Mouse (Mus musculus) thymus, postnatal 4 days (tissue): ENCODE measurements around the gene Ykt6.
A peak's percentile ranks its signal among the peaks of the same experiment; 100 is the strongest.

Experiments
- DNase-seq: peaks from one replicate; pipeline ENCODE4 v3.0.0; 2021

Gene Ykt6

DNA sequence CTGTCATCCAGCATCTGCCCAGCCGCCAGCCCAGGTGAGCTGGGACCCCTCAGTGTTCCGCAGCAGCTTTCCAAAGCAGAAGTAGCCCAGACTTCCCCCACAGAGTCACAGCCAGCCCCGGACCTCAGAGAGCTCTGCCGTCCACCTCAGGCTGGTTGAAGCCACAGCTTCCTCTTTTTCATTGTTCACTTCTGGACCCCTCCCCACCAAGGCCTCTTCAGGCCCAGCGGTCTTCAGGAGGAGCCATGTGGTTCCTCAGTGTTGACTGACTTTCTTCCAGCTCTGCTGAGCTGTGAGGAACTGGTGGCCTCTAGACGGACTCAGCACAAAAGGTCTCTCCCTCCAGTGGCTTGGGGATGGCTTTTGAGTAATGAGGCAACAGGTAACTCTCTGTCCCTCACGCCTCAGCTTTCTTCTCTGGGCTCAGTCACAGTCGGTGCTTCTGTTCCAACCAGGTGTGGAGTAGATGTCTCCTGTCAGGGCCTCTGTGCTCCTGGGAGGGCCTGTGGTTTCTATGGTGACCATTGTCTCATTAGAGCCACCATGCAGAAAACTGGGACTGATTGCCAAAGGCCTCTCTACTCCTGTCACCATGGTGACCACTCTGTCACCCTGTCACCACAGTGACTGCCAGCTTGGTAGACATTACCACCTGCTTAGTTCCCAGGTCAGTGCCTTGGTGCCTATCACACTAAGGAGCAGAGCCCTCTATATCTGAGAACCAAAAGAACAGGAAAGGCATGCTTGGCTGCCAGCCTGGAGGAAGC lies 5.7 kb upstream of the Ykt6 start, which contains the start of gene Gck:
Gck (minus strand) TSS at position 496 of the 767 bp plus-strand sequence.
- no peak for DNase-seq

DNA sequence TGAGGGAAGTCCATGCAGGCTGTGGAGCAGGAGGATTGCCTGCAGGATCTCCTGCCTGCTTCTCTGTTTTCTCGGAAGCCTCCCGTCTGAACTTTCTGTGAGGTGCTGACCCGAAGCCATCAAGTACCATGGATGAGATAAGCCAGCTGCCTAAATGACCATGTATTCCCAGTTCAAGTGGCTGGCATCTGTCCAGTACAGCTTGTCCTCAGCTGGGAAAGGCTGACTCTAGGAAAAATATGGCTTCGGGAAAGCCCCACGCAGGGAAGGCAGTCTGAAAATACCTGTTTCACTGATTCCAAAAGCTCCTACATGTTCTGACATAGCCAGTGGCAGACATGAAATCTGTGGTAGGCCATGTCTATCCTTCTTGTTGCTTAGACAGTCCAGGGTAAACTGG lies 3.0 kb upstream of the Ykt6 start:
- no peak for DNase-seq

DNA sequence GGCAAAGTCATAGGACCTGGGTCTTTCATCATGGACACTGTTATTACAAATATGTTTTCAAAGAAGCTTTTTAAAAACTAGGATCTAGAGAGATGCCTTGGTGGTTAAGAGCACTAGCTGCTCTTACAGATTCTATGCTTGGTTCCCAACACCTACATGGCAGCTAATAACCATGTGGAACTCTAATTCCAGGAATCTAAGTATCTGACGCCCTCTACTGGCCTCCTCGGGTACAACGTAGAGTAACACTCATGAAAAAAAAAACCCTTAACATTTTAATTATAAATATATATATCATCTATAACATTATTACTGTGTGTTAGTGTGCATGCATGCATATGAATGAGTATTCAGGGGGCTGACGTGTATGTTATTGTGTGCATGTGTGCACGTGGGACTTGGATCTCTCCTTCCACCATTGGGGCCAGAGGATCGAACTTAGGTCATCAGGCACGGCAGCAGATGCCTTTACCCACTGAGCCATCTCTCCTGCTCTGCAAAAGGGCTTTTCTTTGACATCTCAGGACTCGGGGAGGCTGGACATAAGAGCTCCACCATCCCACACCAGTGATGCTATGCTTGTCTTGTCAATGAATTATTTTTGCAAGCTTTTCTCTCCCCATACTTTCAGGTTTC lies 2.2 kb upstream of the Ykt6 start:
- peak; percentile 59 for DNase-seq

DNA sequence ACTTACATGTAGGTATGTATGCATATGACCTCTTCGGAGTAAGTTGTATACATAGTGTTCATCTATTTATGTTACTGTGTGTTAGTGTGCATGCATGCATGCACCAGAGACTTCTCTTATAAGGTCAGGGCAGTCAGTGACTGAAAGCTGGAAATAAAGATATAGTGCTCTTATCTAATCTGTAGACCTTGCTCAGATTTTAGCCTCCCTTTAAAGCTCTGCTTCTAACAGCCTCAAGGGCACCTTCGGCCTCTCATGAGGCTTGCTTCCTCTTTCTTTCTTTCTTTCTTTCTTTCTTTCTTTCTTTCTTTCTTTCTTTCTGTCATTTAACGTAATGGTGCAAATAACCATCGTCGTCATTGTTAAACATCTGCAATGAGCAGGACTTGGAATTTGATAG lies 1.1 kb upstream of the Ykt6 start:
- DNase-seq = no peak

DNA sequence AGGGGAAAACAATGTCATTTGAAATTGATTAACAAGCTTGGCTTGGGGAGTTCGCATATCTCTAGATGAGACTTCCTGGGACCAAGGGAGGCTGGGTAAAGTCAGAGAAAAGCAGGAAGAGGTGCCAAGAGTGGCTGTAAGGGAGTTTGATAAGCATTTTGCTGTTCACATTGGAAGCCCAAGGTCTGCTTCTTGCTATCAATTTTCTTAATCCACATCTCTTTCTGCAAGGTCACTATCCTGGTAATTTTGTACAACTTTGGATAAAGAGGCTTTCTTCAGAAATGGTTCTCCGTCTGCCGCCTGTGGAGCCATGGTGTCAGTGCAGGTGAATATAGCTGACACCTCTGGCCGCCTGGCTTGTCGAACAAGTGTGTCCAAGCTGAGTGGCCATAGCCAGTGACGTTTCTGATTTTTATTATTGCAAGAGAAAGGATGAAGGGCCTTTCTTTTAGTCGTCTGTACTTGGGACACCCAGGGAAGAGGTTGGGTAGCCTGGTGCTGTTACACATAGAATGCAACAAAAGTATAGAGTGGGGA lies 458 bp upstream of the Ykt6 start:
- DNase-seq = peak; percentile 70

DNA sequence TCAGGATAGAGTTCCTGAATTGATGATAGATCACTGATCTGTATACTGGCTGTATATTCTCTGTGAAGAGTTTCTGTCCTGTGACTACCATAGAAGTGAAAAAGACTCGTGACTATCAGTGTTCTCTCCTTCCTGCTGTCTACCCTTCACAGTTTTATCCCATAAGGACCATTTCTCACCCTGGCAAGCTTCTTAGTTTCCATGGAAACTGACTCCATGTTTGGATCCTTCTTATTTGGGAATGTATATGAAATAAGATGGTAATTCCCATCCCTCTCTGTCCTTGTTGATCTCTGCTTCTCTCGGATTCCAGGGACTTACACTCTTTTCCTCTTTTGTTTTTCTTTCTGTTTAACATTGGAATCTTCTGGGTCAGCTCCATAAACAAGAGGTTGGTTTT lies 4.6 kb downstream of the Ykt6 start:
- no peak for DNase-seq

DNA sequence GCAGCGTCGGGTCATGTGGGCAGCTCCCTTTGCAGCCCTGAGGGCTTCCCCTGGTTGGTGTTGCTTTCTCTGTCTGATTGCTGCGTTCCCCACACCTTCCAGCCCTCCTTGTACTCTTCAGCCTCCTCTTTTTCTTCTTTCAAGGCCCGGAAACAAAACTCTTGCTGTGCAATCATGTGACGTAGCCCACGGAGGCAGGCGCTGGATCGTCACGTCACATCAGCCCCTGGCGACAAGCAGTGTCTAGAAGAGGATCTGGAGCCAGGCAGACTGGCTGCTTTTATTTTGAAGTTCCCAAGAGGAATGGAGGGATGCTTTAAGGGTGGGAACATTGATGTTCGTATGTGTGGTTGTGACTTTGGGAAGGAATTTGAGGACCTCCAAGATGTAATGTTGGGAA lies 10.4 kb downstream of the Ykt6 start:
- no peak for DNase-seq

DNA sequence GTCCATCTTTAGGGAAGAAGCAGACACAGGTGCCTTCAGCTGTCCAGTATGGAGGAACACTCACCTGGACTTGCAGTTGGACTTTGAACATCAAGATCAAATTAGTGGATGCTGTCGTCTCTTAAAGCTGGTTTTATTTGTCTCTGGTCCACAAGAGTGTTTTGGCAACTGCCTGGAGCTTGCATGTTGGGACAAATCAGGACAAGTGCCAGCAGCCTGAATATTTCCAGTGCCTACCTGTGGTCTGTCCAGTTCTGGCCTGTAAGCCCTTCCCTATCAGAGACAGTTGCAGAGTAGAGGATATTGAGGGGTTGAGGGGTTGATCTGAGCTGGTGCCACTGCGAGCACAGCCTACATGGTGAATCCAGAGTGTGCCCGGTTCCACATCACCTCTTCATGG lies 11.3 kb downstream of the Ykt6 start:
- DNase-seq = no peak

DNA sequence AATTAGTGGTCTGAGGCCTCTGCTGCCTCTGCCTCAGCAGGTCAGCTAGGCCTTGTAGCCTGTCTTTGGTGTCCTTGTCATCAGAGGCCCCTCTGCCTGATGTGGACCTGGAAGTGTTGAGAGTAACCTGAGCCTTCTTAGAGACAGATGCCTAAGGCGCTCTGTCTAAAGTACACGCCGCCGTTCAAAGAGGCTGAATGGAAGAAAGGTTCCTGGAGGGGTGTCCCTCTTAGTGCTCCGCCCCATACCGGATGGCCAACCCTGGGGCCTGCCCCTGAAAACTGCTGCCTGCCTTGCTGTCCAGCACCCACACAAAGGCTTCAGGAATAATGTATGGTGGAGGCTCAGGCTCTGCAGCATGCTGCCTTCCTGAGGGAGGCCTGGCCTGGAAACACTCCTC lies 12.7 kb downstream of the Ykt6 start:
- no peak for DNase-seq

DNA sequence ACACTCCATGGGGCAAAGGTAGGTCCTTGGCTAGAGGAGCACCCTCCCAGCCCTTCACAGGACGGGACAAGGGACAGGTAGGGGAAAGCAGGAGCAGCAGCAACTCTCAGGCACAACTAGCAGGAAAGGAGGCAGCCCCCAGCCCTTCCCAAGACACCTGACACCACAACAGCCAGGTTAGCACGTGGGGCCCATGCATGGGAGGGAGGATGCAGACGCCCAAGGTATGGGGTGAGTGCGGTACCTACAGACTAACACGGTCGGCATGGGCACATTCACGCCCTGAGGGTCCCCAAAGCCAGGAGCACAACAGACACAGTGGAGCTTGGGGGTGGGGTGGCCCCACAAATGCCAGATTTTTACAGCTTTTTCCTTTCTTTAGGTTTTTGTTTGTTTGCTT lies 15.7 kb downstream of the Ykt6 start:
- DNase-seq = no peak

DNA sequence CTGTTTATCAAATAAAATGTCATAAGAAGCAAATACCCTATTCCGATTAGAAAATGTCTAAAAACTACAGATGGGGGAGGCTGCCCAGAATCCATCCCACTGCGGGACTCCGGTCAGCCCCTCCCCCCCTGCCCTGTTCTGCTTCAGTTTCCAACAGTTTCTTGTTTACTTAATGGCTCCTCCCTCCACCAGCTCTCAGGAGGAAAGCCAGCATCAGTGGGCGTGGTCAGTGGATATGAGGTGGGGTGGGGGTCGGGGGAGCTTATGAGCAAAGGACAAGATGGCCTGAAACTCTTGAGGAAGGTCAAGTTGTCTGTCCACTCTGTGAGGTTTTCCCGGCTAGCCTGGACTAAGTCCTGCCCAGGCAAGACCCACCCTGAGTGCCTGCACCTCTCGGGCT lies 17.7 kb downstream of the Ykt6 start:
- DNase-seq = no peak

DNA sequence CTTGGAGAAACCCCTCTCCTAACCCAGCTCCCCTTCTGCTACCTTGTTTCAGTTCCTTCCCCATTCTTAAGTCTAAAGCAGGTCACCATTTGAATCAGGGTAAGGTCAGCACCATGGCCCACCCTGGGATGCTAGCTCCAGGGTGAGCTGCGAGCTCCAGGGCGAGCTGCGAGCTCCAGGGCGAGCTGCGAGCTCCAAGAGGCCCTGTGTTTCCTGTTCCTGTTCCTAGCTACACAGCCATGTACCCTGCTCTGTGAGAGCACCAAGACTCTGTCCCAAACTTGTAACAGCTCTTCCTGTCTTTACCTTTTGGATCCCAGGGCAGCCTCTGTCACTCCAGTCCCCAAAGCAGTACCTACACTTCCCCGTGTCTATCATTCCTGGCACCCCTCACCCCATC lies 18.6 kb downstream of the Ykt6 start:
- no peak for DNase-seq

DNA sequence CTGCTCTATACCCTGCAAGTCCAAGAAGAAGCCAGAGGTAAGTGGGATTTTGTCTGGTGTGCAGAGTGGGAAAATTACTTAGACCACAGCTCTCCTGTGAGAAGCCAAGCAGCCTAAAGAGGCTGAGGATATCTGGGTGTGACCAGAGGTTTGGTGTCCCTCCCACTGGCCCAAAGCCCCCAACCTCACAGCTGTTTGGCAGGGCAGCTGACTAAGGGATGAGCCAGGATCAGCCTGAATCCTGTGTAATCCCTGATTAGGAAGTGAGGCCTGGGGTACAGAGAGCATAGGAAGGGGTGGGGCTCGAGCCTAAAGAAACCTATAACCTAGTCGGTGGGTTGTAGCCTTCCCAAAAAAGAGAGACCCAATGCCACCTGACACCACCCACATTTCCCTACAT lies 19.6 kb downstream of the Ykt6 start:
- no peak for DNase-seq

DNA sequence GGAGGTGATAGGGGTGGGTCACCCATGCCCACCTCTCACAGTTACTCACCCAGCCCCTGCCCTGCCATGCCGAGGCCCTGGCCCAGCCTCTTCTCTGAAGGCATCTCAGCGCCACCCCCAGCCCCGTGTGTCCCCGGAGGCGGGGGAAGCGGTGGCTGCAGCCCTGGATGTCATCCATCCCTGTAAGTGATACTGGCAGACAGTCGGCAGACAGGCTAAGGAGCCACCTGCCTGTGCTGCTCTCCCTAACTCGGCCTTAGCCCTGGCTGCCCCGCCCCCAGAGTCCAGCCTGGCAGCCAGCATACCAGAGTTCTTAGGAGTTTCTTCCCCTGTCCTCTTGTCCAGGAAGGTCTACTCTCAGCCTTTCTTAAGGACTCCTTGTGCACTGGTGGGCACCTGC lies 20.6 kb downstream of the Ykt6 start:
- no peak for DNase-seq

DNA sequence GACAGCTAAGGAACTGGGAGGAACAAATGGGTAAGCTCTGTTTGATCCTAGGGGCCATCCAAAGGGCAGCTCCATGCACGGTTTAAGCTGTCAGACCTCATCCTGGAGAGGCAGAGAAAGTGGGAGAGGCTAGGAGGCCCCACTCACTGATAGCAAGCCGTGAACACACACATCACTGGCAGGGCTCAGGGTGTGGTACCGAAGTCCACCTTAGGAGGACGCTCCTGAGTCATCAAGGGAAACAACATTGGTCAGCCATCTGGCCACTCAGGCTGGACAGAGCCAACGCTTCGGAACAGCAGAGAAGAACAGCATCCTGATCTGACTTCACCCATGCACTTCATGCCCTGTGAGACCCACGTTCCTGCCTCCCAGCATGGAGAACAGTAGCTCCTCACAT lies 23.6 kb downstream of the Ykt6 start:
- no peak for DNase-seq

DNA sequence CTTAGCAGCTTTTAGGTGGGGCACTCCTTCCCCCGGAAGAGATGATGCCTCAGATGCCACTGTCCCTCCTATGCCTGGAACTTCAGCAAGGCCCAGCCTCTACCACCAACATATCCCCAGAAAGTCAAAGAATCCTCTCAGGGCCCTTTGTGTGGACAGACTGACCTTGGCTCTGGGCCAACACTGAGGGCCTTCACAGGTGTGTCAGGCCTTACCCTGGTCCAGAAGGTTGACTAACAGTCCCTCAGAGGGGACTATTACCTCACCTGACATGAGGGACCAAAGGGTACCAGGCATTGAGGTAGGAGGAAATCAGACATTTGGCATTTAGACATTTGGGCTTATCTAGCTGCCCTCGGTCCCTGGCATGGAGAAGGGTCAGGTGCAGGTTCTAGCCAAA lies 24.6 kb downstream of the Ykt6 start:
- no peak for DNase-seq

DNA sequence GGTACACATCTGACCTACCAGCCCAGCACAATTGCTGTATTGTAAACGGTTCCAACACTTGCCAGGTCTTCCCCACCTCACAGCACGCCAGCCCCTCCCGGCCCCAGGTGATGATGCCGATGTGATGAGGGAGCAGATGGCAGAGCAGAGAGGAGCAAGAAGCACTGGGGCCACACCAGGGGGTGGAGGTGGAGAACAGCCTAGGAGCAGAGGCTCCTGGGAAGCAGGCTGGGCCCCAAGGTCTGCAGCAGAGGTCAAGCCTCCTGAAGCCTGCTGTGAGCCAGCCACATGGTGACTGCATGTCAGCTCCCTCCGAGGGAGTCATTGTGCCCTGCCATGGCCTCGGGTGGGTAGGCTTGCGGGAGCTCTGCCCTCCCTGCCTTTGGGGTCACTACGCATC lies 25.1 kb downstream of the Ykt6 start:
- DNase-seq = no peak

DNA sequence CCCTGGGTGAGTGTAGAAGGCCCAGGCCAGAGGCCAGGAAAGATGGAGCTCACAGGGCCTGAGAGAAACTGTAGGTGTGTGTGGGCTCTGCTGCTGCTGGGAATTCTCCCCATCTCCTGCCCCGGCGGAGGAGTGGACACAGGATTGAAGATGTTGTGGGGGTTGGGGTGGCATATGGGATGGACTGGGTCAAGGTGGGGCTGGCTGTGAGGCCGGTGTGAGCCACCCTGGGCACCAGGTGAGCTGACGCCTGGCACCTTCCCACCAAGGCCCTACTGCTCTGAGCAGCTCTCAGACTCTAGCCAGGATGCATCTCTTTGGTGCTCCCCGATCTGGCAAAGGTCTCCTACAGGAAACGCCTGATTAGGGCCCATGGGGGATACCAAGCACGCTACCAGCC lies 25.8 kb downstream of the Ykt6 start:
- no peak for DNase-seq

DNA sequence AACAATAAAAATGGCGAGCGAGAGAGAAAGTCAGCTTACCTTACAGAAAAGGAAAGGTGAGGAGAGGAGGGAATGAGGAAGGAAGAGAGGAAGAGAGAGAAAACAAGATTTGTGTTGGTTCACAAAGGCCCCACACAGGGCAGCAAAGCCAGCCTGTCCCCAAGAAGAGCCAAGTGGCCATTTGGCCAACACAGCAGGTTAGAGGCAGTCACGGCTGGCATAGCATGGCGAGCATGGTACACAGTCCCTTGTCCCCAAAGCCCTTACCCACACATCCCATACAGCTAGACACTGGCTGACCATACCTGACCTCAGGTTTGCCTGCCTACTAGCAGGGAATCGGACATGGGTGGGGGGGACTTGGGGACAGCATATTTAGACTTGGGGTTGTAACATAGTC lies 28.1 kb downstream of the Ykt6 start:
- no peak for DNase-seq

DNA sequence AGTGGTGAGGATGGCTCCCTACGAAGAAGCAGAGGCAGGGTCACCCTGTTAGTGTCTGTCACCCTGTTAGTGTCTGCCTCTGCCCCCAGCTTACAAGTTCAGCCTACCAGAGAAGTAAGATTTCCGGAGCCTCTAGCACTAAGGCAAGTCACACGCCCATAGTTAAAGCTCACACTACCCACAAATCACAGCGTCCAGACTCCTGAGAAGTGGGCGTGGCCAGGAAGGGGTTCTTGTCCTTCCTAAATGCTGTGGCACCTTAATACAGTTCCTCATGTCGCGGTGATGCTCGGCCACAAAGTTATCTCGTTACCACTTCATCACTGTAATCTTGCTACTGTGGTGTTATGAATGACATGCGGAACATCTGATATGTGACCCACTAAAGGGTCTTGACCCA lies 32.6 kb downstream of the Ykt6 start:
- no peak for DNase-seq

DNA sequence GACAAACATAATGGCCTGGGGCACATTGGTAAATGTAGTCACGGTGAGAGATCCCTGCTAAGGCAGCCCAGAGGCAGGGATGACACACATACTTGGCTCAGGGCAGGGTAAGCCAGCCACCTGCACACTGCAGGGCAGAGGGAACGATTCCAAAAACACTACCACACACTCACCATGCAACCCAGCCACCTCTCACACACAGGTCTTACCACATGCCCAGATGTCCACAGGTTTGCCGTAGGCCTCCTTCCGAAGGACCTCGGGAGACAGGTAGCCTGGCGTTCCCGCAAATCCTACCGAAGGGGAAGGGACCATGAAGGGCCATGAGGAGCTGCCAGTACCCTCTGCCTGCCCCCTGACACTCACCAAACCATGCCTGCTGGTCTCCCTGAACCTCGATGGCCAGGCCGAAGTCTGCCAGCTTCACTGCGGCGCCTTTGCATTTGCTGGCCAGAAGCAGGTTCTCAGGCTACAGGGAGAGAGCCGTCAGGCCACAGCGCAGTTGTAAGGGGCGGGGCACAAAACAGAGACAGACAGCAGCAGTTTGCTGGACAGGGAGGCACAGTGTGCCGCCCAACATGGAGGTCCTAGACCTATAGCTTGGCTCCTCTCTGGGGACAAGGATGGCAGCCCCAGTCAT lies 34.6 kb downstream of the Ykt6 start:
- DNase-seq = no peak

DNA sequence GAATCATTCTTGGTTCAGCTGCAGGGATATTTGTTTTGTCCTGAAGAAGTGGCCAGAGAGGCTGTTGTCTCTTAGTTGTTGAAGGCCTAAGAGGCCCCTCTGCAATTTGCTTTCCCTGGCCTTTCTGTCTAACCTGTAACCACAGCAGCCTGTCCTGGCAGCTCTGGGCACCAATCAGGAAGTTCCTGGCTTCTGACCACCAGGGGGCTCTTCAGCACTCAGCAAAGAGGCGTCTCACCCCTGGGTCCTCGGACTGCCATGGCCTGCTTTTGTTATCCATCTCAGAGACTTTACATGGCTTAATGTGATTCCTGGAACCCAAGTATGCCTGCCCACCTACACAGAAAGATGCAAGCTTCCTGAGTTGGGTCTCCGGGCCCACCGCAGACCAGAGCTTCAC lies 35.4 kb downstream of the Ykt6 start:
- peak; percentile 83 for DNase-seq

DNA sequence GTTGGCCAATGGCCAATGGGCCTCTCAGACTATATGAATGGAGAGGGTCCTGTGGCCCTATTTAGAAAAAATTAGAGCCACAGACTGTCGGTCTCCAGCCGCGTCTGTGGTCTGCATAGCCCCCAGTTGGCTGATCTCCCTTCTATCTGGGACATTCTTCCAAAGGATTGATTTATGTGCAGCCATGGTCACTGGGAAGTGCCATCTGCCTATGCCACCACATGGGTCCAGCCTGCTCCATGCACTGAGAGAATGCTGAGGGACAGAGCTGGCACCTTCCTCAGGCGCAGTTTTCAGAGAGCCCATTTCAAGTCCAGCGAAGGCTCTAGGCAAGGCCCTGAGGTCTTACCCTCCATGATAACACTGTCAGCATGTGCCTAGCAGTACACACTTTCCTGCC lies 38.7 kb downstream of the Ykt6 start:
- DNase-seq = no peak

DNA sequence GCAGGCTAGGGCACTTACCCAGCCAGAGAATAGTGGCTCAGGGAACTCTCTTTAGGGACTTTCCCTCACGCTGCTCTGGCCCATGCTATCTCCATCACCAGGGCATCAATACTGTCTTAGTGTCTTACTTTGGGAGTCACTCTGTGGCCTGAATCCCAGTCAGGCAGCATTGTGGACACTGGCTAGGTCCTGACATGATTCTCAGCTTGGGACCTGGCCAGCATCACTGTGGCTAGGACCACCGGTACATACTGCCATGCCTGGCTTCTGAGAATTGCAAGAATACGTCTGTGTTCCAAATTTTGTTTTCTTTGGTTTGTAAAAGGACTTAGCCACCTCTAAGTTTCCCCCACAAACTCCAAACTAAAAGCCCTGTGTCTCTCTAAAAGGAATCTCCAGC lies 39.4 kb downstream of the Ykt6 start:
- DNase-seq = no peak
